Mouse (Mus musculus) kidney, adult 2 months (tissue): Measurements from ENCODE around the gene Sh2b3. TPM values are rescaled to one million over a fixed set of nuclear protein-coding genes. Genes with fewer than 3 reads are reported as not detected.

Experiments
- DNase-seq: peaks from one replicate; pipeline ENCODE4 v3.0.0; 2021
- H3K27ac ChIP-seq: fragments of 200-500 bp; 2 replicates; pipeline ENCODE4 v1.5.1; 2012; ENCODE audit warnings: low read depth, low read length, control low read depth, inconsistent platforms; ENCODE audit not compliant: insufficient read depth
- H3K27me3 ChIP-seq: fragments of 200-500 bp; replicated peaks from 2 replicates; pipeline ENCODE4 v1.6.1; 2012; ENCODE audit warnings: mild to moderate bottlenecking, moderate library complexity, low read length, inconsistent platforms; ENCODE audit not compliant: control insufficient read depth, insufficient read depth
- H3K36me3 ChIP-seq: fragments of 200-500 bp; 2 replicates; pipeline ENCODE4 v1.6.1; 2012; ENCODE audit warnings: mild to moderate bottlenecking, moderate library complexity, low read length, inconsistent platforms; ENCODE audit not compliant: control insufficient read depth, insufficient read depth
- H3K4me1 ChIP-seq: fragments of 200-500 bp; 2 replicates; pipeline ENCODE4 v1.6.1; 2011; ENCODE audit warnings: low read length; ENCODE audit not compliant: control insufficient read depth, insufficient read depth
- H3K4me3 ChIP-seq: fragments of 200-500 bp; 2 replicates; pipeline ENCODE4 v1.5.1; 2011; ENCODE audit warnings: mild to moderate bottlenecking, low read depth, low read length, control low read depth; ENCODE audit not compliant: insufficient read depth
- CTCF ChIP-seq: fragments of 200-500 bp; conservative IDR thresholded peaks from 2 replicates; pipeline ENCODE4 v1.5.1; 2011; ENCODE audit warnings: low read depth, mild to moderate bottlenecking, control low read depth, low read length, moderate library complexity, mixed read lengths; ENCODE audit not compliant: insufficient read depth, insufficient read length
- POLR2A ChIP-seq: fragments of 200-500 bp; IDR thresholded peaks from one replicate; pipeline ENCODE4 v1.6.1; 2011; ENCODE audit warnings: low read depth, low read length, control low read depth
- WGBS: fragments of 180-500 bp; shearing (Covaris S2); methylation state at CpG from one replicate; pipeline ENCODE4 v1.1.7; 2018; 5-methylcytosine and 5-hydroxymethylcytosine counted together
- polyA plus RNA-seq: library from polyadenylated mRNA; depleted of rRNA; stranded (reverse); fragments of >200 nt; gene quantifications from 2 replicates; pipeline ENCODE4 v1.2.3, GENCODE M21; 2012

Gene Sh2b3
- polyA plus RNA-seq, 1 experiment, result 19.7 TPM

- no peak overlapping the region for H3K27ac ChIP-seq
- H3K4me3 ChIP-seq, result no peak overlapping the region
- WGBS, result 85% methylated on average over 13 of the region's 13 CpGs
Measured at GRCm38 (mm10) chr5:121871515-121872030, 34.1 kb upstream of the Sh2b3 start.

GRCm38 (mm10) chr5:121870832-121871231, 33.4 kb upstream of the Sh2b3 start:
- WGBS, result 68% methylated on average over 6 of the region's 6 CpGs
- no peak overlapping the region for H3K27ac ChIP-seq
- TF ChIP-seq POLR2A (no peak), CTCF (no peak)
- H3K4me1 ChIP-seq, result no peaks in the 10 kb centered on the region
- H3K36me3 ChIP-seq, result no peaks in the 10 kb centered on the region
- peak; percentile 19 for DNase-seq
- H3K4me3 ChIP-seq, result no peak overlapping the region
- no peaks in the 10 kb centered on the region for H3K27me3 ChIP-seq

More at GRCm38 (mm10) chr5:121871515-121872030, 34.1 kb upstream of the Sh2b3 start:
- peak; percentile 25 for DNase-seq
- Histone ChIP-seq H3K27me3 (no peaks in the 10 kb centered on the region), H3K36me3 (no peaks in the 10 kb centered on the region), H3K4me1 (no peaks in the 10 kb centered on the region)
- TF ChIP-seq CTCF, result no peak
- no peak for TF ChIP-seq POLR2A

DNA sequence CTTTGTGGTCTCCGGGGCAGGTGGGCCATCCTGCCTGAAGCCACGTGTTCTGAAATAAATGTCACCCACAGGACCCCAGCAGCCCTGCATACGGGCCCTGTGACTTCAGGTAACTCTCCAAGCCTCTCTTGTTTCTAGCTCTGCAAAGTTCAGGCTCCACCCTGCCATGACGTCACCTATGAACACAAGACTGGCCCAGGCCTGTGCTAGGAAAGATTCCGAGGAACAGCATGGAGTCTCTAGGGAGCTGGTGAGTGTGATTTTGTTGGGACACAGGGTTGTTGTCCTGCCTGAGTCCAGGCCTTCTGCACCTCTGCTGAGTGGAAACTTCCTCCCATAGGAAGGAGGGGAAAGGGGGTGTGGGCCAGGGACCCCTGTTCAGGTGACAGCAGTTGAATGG, 30.5 kb upstream of the Sh2b3 start:
- 63% methylated on average over 5 of the region's 5 CpGs for WGBS
- DNase-seq, result no peak
- no peak for TF ChIP-seq POLR2A
- TF ChIP-seq CTCF, result no peak

DNA sequence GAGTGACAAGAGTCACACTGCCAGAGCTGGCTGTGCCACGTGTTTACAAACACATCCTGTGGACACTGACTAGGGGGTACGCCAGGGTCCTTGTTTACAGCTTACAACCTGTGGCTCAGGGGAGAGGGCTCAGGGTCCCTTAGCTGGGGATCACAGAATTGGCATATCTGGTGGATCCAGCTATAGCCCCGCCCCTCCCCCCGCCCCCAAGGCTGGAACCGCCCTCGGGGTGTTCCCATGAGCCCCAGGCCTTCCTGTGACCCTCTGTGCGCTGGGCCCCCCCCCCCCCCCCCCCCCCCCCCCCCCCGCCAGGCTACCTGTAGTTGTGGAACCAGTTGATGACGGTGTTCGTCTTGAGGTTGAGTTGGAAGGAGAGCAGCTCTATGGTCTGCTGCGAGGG, 26.9 kb upstream of the Sh2b3 start:
- Histone ChIP-seq H3K27ac (no peak overlapping the region), H3K4me1 (no peaks in the 10 kb centered on the region), H3K27me3 (no peaks in the 10 kb centered on the region), H3K36me3 (no peaks in the 10 kb centered on the region), H3K4me3 (no peak overlapping the region)
- no peak for DNase-seq
- TF ChIP-seq CTCF, result no peak
- TF ChIP-seq POLR2A, result no peak
- 26% methylated on average over 8 of the region's 11 CpGs for WGBS

More for the DNA sequence above, 30.5 kb upstream of the Sh2b3 start:
- Histone ChIP-seq H3K4me1 (no peaks in the 10 kb centered on the region), H3K4me3 (no peak overlapping the region), H3K27ac (no peak overlapping the region), H3K36me3 (no peaks in the 10 kb centered on the region), H3K27me3 (no peaks in the 10 kb centered on the region)

DNA sequence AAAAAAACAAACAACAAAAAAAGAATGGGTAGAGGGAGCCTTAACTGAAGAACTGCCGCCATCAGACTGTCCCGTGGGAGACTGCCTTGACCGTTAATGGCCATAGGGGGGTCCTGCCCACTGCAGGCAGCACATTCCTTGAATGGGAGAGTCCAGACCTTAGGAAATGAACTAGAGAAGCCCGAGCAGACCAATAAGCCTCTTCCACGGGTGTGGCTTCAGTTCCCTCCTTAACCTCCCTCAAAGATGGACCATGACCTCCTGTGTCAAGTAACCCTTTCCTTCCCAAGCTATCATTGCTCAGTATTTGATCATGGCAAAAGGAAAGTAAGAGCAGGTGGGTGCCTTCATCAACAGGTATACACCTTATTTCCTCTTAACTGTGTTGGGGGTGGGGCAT, 24.5 kb upstream of the Sh2b3 start:
- H3K27me3 ChIP-seq, result no peaks in the 10 kb centered on the region
- H3K27ac ChIP-seq, result no peak overlapping the region
- TF ChIP-seq CTCF (no peak), POLR2A (no peak)
- no peak overlapping the region for H3K4me3 ChIP-seq
- H3K4me1 ChIP-seq, result no peaks in the 10 kb centered on the region
- 23% methylated on average over 5 of the region's 5 CpGs for WGBS
- no peak for DNase-seq
- no peaks in the 10 kb centered on the region for H3K36me3 ChIP-seq

GRCm38 (mm10) chr5:121858427-121858826, 21.0 kb upstream of the Sh2b3 start:
- no peak overlapping the region for H3K27ac ChIP-seq
- DNase-seq, result no peak
- WGBS, result 82% methylated on average over 12 of the region's 12 CpGs
- peaks cover 7% of the 10 kb centered on the region; the same call in 1 of the 2 replicates for H3K4me1 ChIP-seq
- no peaks in the 10 kb centered on the region; the same call in 1 of the 2 replicates for H3K36me3 ChIP-seq
- TF ChIP-seq CTCF, result no peak
- no peak for TF ChIP-seq POLR2A
- no peaks in the 10 kb centered on the region for H3K27me3 ChIP-seq
- H3K4me3 ChIP-seq, result no peak overlapping the region

DNA sequence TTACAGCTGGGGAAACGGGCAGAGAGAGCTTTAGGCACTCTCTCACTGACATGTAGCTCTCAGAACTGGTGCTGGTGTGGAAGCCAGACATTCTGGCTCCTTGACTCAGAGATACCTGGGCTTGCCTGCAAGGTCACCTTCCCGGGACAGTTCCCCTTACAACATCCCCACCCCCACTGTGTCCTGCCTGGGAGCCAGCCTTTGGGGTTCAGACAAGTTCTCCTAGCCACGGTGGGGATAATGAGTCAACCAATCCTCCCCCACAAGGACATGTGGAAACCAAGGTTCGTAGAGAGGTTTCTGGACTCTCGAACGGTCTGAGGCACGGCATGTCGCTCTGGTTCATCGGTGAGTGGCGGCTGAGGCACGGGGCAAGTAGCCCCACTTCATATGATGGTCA, 19.3 kb upstream of the Sh2b3 start:
- Histone ChIP-seq H3K27ac (no peak overlapping the region), H3K4me1 (peaks cover 11% of the 10 kb centered on the region; the same call in 1 of the 2 replicates), H3K36me3 (no peaks in the 10 kb centered on the region; the same call in 1 of the 2 replicates), H3K27me3 (no peaks in the 10 kb centered on the region), H3K4me3 (no peak overlapping the region)
- no peak for TF ChIP-seq POLR2A
- no peak for TF ChIP-seq CTCF
- 38% methylated on average over 11 of the region's 11 CpGs for WGBS
- DNase-seq, result no peak

DNA sequence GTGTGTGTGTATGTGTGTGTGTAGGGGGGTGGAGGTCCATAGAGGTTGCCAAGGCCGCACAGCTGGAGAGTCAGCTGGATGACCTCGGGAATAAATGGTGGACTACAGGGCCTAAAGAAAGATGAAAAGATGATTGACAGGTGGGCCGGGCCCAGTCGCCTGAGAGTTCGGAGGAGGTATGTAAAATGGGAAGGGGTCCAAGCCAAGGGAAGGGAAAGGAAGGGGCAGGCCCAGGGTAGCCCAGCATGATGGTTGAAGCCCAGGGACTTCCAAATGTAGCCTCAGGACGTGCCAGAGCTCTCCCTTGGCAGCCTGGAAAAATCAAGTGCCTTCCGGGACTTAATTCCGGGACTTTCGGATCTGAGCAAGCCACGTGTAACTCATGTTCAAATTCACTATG, 17.3 kb upstream of the Sh2b3 start:
- Histone ChIP-seq H3K27me3 (no peaks in the 10 kb centered on the region), H3K4me3 (no peak overlapping the region), H3K27ac (no peak overlapping the region), H3K4me1 (peaks cover 12% of the 10 kb centered on the region; the same call in 1 of the 2 replicates), H3K36me3 (no peaks in the 10 kb centered on the region; the same call in 1 of the 2 replicates)
- TF ChIP-seq POLR2A (no peak), CTCF (no peak)
- DNase-seq, result no peak
- WGBS, result 72% methylated on average over 10 of the region's 10 CpGs
